Mouse (Mus musculus) embryonic facial prominence, embryonic 11.5 days (tissue): ENCODE measurements at regions not wholly inside any gene's neighbourhood (a gene's known extent, or its start where the extent isn't known, plus 50 kb on each side); places are given as distances from the start of the nearest gene placed in this dataset.
"Not testable (repeated sequence)": the region's sequence is repeated elsewhere in the genome, so short reads cannot be mapped to it uniquely, and the experiment has no call there.

Experiments used
- ATAC-seq: fragments of 200-750 bp; cut with Nextera tagmentation; replicated peaks from 2 replicates; pipeline ENCODE4 v1.8.0; 2017; ENCODE audit warnings: low read depth; ENCODE audit not compliant: insufficient number of reproducible peaks, low FRiP score, low TSS enrichment
- DNase-seq: peaks from one replicate; pipeline ENCODE4 v3.0.0-alpha.2; 2015; ENCODE audit warnings: low spot score
- H3K27ac ChIP-seq: fragments of 300-500 bp; sonication (generic); replicated peaks from 2 replicates; pipeline ENCODE4 v1.5.1; 2014; ENCODE audit warnings: mild to moderate bottlenecking, low read depth, low read length, control low read depth
- H3K27me3 ChIP-seq: fragments of 300-500 bp; sonication (generic); 2 replicates; pipeline ENCODE4 v1.6.1; 2014; ENCODE audit warnings: mild to moderate bottlenecking, low read length, moderate library complexity, mixed read lengths; ENCODE audit not compliant: control insufficient read depth, insufficient read depth
- H3K36me3 ChIP-seq: fragments of 300-500 bp; sonication (generic); replicated peaks from 2 replicates; pipeline ENCODE4 v1.6.1; 2014; ENCODE audit warnings: low read depth, mild to moderate bottlenecking, low read length, moderate library complexity, mixed read lengths; ENCODE audit not compliant: control insufficient read depth, insufficient read depth
- H3K4me1 ChIP-seq: fragments of 300-500 bp; sonication (generic); 2 replicates; pipeline ENCODE4 v1.6.1; 2014; ENCODE audit warnings: low read length, mixed read lengths; ENCODE audit not compliant: control insufficient read depth, insufficient read depth
- H3K4me2 ChIP-seq: fragments of 300-500 bp; sonication (generic); 2 replicates; pipeline ENCODE4 v1.6.1; 2014; ENCODE audit warnings: low read depth, mild to moderate bottlenecking, control low read depth, low read length, moderate library complexity
- H3K4me3 ChIP-seq: fragments of 300-500 bp; sonication (generic); 2 replicates; pipeline ENCODE4 v1.5.1; 2014; ENCODE audit warnings: low read depth, low read length, control low read depth
- H3K9ac ChIP-seq: fragments of 300-500 bp; sonication (generic); replicated peaks from 2 replicates; pipeline ENCODE4 v1.6.1; 2014; ENCODE audit warnings: mild to moderate bottlenecking, control low read depth, low read length
- H3K9me3 ChIP-seq: fragments of 300-500 bp; sonication (generic); replicated peaks from 2 replicates; pipeline ENCODE4 v1.6.1; 2016; ENCODE audit warnings: mild to moderate bottlenecking, low read length, inconsistent platforms, mixed read lengths; ENCODE audit not compliant: control insufficient read depth
- WGBS: fragments of 180-500 bp; shearing (Covaris S2); extraction: QIAGEN DNeasy Blood & Tissue Kit; methylation state at CpG from one replicate; pipeline ENCODE4 v1.1.7; 2014; 5-methylcytosine and 5-hydroxymethylcytosine counted together

DNA sequence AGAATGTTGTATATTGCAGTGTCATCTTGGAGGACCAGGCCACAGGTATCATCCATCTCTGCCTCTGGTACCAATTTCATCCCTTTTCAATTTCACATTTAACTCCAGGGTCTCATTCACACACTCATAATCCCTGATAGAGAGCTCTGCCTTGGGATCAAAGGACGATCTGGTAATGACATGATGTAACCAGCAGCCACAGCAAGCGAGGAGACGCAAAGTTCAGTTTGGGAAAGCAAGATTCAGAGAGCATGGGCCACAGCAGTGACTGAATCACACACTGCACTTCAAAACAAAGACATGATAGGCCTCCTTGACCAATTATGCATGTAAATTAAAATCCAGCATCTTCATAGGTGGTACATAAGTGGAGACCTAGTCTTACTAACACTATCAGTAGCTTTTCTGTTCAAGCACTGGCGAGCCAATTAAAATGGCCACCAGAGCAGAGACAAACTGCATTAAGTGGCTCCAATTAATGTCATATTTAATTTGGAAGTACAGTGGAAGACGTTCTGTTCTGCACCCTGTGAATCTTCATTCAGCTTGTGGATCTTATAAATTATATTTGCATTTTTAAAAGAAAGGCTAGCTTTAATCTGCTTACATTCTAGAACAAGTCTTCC is 412.0 kb downstream of the Epm2a start:
- no peak overlapping the region for H3K4me2 ChIP-seq

DNA sequence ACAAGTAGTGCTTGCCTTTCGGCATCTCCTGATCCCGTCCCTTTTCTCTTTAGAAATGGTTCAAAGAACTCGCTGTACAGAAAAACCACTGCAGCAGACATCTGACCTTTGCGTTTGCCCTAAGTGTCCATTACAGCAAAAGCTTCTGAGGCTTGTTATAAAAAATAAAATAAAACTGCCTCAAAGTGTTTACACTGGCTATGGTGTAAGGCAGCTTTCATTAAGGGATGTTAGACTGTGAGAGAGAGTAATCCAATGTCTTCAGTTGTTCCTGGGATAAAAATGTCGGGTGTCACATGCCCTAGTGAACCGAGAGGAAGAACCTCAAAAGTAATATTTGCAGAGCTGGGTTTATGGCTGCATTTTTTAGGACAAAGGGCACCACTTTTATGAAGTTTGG is 434.7 kb downstream of the Epm2a start:
- Histone ChIP-seq H3K9me3 (no peaks in the 10 kb centered on the region), H3K27me3 (no peaks in the 10 kb centered on the region), H3K4me3 (no peak overlapping the region), H3K4me1 (no peaks in the 10 kb centered on the region), H3K4me2 (no peak overlapping the region), H3K9ac (no peak overlapping the region), H3K36me3 (no peaks in the 10 kb centered on the region), H3K27ac (no peak overlapping the region)
- DNase-seq (no peak), ATAC-seq (no peak)
- 85% methylated on average over 6 of the region's 6 CpGs for WGBS

More for the DNA sequence above, 412.0 kb downstream of the Epm2a start:
- DNase-seq: no peak
- no peak overlapping the region for H3K4me3 ChIP-seq
- no peak overlapping the region for H3K9ac ChIP-seq
- H3K36me3 ChIP-seq: no peaks in the 10 kb centered on the region
- H3K27ac ChIP-seq: no peak overlapping the region
- ATAC-seq: no peak
- no peaks in the 10 kb centered on the region for H3K9me3 ChIP-seq
- WGBS: 82% methylated on average over 5 of the region's 5 CpGs
- H3K27me3 ChIP-seq: no peaks in the 10 kb centered on the region
- H3K4me1 ChIP-seq: no peaks in the 10 kb centered on the region

DNA sequence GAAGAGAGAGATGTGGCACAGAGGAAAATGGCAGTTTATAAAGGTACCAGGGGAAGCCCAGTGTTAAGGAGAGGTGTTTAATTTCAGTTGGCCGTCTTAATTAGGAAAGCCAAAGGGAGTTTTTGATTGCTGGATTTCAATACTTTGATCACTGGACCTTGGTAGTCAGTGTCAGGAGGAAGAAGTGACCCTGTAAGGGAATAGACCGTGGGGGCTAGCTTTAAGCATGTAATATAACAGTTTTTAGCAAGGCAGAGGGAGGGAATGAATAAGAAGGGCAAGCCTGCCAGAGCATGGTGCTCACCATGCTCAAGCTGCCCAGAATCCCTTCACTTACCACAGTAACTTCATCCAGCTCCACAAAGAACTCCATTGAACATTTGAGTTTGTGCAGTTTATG is 437.1 kb downstream of the Epm2a start:
- Histone ChIP-seq H3K9ac (no peak overlapping the region), H3K36me3 (no peaks in the 10 kb centered on the region), H3K9me3 (no peaks in the 10 kb centered on the region), H3K4me1 (no peaks in the 10 kb centered on the region), H3K4me2 (no peak overlapping the region), H3K27me3 (no peaks in the 10 kb centered on the region), H3K27ac (no peak overlapping the region), H3K4me3 (no peak overlapping the region)
- ATAC-seq: no peak
- no peak for DNase-seq
- 74% methylated on average over 2 of the region's 2 CpGs for WGBS

DNA sequence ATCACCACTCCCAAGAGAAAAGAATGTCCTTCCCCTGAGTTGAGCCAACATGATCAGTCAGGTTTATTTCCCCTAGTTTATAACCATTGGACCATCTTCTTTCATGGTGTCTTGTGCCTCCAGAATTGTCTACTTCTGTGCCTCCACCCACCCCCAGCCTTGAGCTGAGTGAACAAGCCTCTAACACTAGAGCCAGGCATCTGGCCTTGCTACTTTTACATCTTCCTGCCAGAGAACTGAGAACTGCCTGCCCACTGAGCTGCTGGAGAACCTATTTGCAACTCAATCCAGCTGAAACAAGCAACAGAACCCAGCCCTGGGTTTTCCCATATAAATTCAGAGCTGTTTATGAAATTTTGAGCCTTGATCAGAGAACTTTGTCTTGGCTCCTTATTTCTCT is 444.0 kb downstream of the Epm2a start:
- H3K4me2 ChIP-seq: no peak overlapping the region
- ATAC-seq (no peak), DNase-seq (no peak)
- H3K27ac ChIP-seq: no peak overlapping the region
- no peaks in the 10 kb centered on the region for H3K4me1 ChIP-seq
- no peak overlapping the region for H3K9ac ChIP-seq
- H3K27me3 ChIP-seq: no peaks in the 10 kb centered on the region
- no peak overlapping the region for H3K4me3 ChIP-seq
- H3K9me3 ChIP-seq: no peaks in the 10 kb centered on the region
- no peaks in the 10 kb centered on the region for H3K36me3 ChIP-seq

DNA sequence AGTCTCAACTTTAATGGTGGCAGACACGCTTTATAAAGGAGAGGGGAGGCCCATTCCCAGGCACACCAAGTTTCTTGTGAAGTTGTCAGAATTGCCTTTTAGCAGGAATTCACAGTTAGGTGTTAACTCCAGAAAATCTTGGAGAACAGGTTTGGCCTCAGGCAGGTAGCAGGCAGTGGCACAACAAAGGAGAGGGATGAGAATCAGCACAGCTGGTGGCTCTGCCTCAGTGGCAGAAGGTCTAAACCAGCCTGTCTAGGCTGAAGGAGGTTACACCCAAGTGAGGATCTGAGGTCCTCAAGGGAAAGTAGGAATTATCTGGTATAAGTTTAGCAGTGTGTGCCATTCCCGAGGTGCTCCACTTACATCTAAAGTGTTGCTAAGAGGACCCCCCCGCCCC is 456.3 kb downstream of the Epm2a start:
- ATAC-seq: no peak
- H3K4me2 ChIP-seq: no peak overlapping the region

DNA sequence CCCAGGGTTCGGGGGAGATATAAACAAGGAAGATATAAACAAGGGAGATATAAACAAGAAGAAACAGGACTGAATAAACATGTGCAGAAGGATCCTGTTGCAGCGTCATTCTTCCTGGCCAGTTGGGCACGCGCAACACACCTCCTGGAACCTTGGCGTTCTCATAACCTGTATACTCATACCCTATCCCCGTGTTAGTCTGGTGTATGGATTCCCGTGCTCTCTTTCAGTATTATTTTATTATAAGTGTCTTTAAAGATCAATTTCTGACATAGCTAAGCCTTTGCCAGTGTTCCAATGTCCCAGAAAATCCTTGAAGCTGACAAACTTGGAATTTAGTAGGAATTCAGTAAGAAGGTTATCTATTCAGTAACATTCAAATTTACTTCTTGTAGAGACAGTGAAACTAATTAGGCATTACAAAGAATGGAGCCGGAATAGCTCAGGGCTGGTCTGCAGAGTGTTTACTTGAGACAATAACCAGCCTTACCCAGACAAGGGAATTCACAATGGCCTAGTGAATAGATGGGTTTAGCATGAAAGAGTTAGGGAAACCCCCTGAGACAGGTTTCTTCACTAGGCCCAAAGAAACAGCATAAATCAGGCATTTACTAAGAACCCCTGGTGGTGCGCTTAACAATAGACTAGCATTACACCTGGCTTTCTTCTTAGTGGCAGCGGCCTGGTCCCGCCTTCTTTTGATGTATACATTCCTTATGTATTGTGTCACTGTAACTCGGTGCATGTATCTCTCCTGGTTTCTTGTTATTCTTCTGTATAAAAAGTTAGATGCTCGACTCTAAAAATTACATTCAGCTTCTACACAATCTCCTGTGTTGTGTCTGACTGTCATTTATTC is 458.4 kb downstream of the Epm2a start:
- not testable (repeated sequence) for H3K27ac ChIP-seq, DNase-seq, H3K4me3 ChIP-seq, H3K9ac ChIP-seq, ATAC-seq, H3K9me3 ChIP-seq, H3K4me2 ChIP-seq, H3K36me3 ChIP-seq, H3K4me1 ChIP-seq, H3K27me3 ChIP-seq
- WGBS: 83% methylated on average over 13 of the region's 13 CpGs

More for the DNA sequence above, 456.3 kb downstream of the Epm2a start:
- H3K4me3 ChIP-seq: no peak overlapping the region
- no peaks in the 10 kb centered on the region for H3K4me1 ChIP-seq
- H3K9ac ChIP-seq: no peak overlapping the region
- no peak overlapping the region for H3K27ac ChIP-seq
- WGBS: 95% methylated on average over 3 of the region's 3 CpGs
- no peaks in the 10 kb centered on the region for H3K36me3 ChIP-seq
- H3K9me3 ChIP-seq: no peaks in the 10 kb centered on the region
- H3K27me3 ChIP-seq: no peaks in the 10 kb centered on the region
- no peak for DNase-seq

DNA sequence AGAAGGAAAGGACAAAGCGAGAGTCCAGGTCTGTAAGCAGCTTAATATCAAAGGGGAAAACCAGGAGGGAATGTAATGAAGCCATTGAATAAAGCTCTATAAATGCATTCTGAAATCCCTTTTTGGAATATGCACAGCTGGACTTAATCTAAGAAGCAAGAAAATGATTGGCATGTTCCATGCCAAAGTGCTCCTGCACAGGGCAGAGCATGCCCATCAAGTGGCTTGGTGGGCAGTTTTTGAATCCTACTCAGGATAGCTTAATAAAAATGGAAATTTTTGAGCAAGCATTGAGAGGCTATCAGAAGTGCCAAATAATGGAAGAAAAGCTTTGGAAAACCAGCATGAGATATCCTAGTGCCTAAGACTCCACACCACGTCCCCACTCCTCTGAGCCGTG is 466.1 kb downstream of the Epm2a start:
- 87% methylated on average over 3 of the region's 3 CpGs for WGBS
- no peaks in the 10 kb centered on the region for H3K27me3 ChIP-seq
- H3K36me3 ChIP-seq: no peaks in the 10 kb centered on the region
- DNase-seq (no peak), ATAC-seq (no peak)
- no peak overlapping the region for H3K9ac ChIP-seq
- H3K27ac ChIP-seq: no peak overlapping the region
- no peaks in the 10 kb centered on the region for H3K9me3 ChIP-seq
- H3K4me1 ChIP-seq: no peaks in the 10 kb centered on the region
- H3K4me3 ChIP-seq: no peak overlapping the region
- H3K4me2 ChIP-seq: no peak overlapping the region

DNA sequence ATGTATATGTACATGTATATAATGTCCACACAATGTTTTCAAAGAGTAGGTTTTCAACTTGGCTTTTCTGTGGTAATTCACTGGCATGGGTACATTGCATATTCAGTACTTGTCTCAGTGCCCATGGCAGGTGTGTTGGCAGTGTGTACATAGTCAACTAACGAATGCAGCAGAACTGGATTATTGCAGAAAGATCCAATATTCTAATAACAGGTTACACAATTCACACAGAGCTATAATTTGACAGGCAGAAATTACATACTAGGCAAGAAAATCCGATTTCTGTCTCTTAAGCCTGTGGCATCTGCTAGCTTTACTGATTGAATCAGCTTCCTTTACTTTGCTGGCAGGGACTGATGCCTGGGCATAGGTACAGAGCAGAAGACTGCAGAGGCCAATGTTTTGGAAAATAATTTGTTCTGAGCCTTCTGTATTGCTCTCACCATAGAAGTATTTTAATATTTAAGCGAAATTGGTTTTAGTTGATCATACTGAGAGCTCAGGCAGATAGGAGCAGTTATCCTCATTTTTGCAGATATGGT is 479.3 kb downstream of the Epm2a start:
- no peak for ATAC-seq
- H3K9me3 ChIP-seq: no peaks in the 10 kb centered on the region
- H3K27me3 ChIP-seq: no peaks in the 10 kb centered on the region
- H3K9ac ChIP-seq: no peak overlapping the region
- no peaks in the 10 kb centered on the region for H3K4me1 ChIP-seq
- H3K27ac ChIP-seq: no peak overlapping the region
- no peak overlapping the region for H3K4me3 ChIP-seq
- no peak overlapping the region for H3K4me2 ChIP-seq
- WGBS: 86% methylated on average over 3 of the region's 3 CpGs
- no peak for DNase-seq
- H3K36me3 ChIP-seq: no peaks in the 10 kb centered on the region
